ENCODE assay signal across 9 mouse cellular contexts in genomic region chr2:136720235-136720634, GRCm38 (mm10). TPM values are rescaled to one million over a fixed set of nuclear protein-coding genes. Genes with fewer than 3 reads are reported as not detected.
DNase-seq lines count a peak whose midpoint lies in the region; ATAC-seq and TF ChIP-seq lines count a peak whose summit lies in the region.
"Had no signal": no experiment of that assay in that cellular context is flagged by ENCODE, and none has a peak within 500 bp of the region (broad histone marks: within the 10 kb centered on the region; RNA-seq: fewer than 3 reads in every experiment).

No protein-coding gene starts in this region.

- TF ChIP-seq CTCF in stomach, postnatal 0 days (IDR thresholded peaks at IDR 0.05; ENCODE audit: low read depth), result peak; percentile 73

- intact Hi-C loops in heart, postnatal 10 days (cut with DNase I), result loop anchor here (1.0 kb wide), 1 partner anchor 235 kb away; no protein-coding TSS in a partner anchor
- intact Hi-C loops in left cerebral cortex, postnatal 14 days (cut with DNase I), result no loop called here

- no peaks in the 10 kb centered on the region for H3K36me3 ChIP-seq in stomach, postnatal 0 days (ENCODE audit: control insufficient read depth, insufficient read depth, low read length)
- H3K36me3 ChIP-seq: midbrain, embryonic 12.5 days had no signal

- H3K4me2 ChIP-seq in stomach, postnatal 0 days (replicated peaks; ENCODE audit: low read depth), result no peak overlapping the region
- H3K4me2 ChIP-seq: midbrain, embryonic 12.5 days had no signal

- no peak for ATAC-seq in stomach, postnatal 0 days (ENCODE audit: low FRiP score, low TSS enrichment)

- no peak overlapping the region for H3K9ac ChIP-seq in stomach, postnatal 0 days (ENCODE audit: low read length)
- H3K9ac ChIP-seq: midbrain, embryonic 12.5 days had no signal

- no peak overlapping the region for H3K27ac ChIP-seq in stomach, postnatal 0 days (replicated peaks)
- H3K27ac ChIP-seq: midbrain, embryonic 12.5 days had no signal

- no peaks in the 10 kb centered on the region for H3K4me1 ChIP-seq in stomach, postnatal 0 days (replicated peaks; ENCODE audit: control insufficient read depth, insufficient read depth)

- H3K9me3 ChIP-seq in stomach, postnatal 0 days (ENCODE audit: control insufficient read depth, low read length), result no peaks in the 10 kb centered on the region
- H3K9me3 ChIP-seq: midbrain, embryonic 12.5 days had no signal

- no peak for TF ChIP-seq EP300 in stomach, postnatal 0 days (optimal IDR thresholded peaks at IDR 0.05)

- 28% methylated on average over 4 of the region's 4 CpGs for WGBS in stomach, postnatal 0 days

- no peak overlapping the region for H3K4me3 ChIP-seq in stomach, postnatal 0 days (ENCODE audit: low read depth, low read length)
- H3K4me3 ChIP-seq: midbrain, embryonic 12.5 days had no signal

- DNase-seq in heart, postnatal 10 days, result peak; percentile 57 to 72
- DNase-seq in heart, adult 11 months, result no peak
- DNase-seq in 416B (ENCODE audit: low read depth), result peak; percentile 27
- DNase-seq in adrenal gland, adult 2 months, result peak; percentile 75
- DNase-seq in embryo, embryonic 10.5 days (ENCODE audit: low spot score), result peak; percentile 56
- peak; percentile 41 to 64 for DNase-seq in left cerebral cortex, postnatal 14 days (ENCODE audit: low spot score in 2 of 2)
- DNase-seq in stomach, postnatal 0 days (ENCODE audit: low spot score), result peak; percentile 61
- no peak for DNase-seq in spleen, postnatal 14 days (ENCODE audit: low spot score in 2 of 2)

- H3K27me3 ChIP-seq in stomach, postnatal 0 days (ENCODE audit: control insufficient read depth, insufficient read depth, low read length), result no peaks in the 10 kb centered on the region
- H3K27me3 ChIP-seq: midbrain, embryonic 12.5 days had no signal

RNA-seq across cellular contexts. Expression of gene Snap25, which starts 7.0 kb away (rescaled TPM):
- under 1 TPM in 1 of 2 experiments, not detected in 1; 0.19 TPM for total RNA-seq in heart, postnatal 10 days (2021)
- total RNA-seq in adrenal gland, adult 2 months (2021), result 10 to 100 TPM; 27.5 to 53.2 TPM
- polyA plus RNA-seq in adrenal gland, adult 2 months (2012; rRNA removed), result 9.4 and 11.3 TPM in 2 replicates
- 1,000 to 10,000 TPM; 1,628 to 1,639 TPM for total RNA-seq in left cerebral cortex, postnatal 14 days (2021)
- polyA plus RNA-seq in stomach, postnatal 0 days (2015; fragmentation: Nextera tagmentation; extraction: Ambion mirVana), result 8.5 and 10.8 TPM in 2 replicates

Comparison
In these comparisons a context has a peak if more than half of its experiments do, and no peak if none do; other contexts are left out.
1. DNase-seq: peak in heart, postnatal 10 days (2 of 2), 416B (single experiment), adrenal gland, adult 2 months (single experiment), embryo, embryonic 10.5 days (single experiment), left cerebral cortex, postnatal 14 days (2 of 2) and stomach, postnatal 0 days (single experiment); none in heart, adult 11 months (single experiment) and spleen, postnatal 14 days (0 of 2).
2. RNA of gene Snap25, which starts 7.0 kb away (total RNA-seq): 1,628 to 1,639 TPM in left cerebral cortex, postnatal 14 days; 27.5 to 53.2 TPM in adrenal gland, adult 2 months and 0.19 TPM in heart, postnatal 10 days; every median in the first group is over 10 times any median in the second.